Mouse (Mus musculus): Measurements from ENCODE around the gene Rpl7a. TPM values are rescaled to one million over a fixed set of nuclear protein-coding genes. Genes with fewer than 3 reads are reported as not detected.

Gene Rpl7a
- total and polyA plus RNA-seq, 3 experiments, result 1,142 to 3,395 (median 3,077) TPM

- in situ Hi-C loops (cut with MboI; ENCODE audit: low pct_ligation_motif_present, low pct_unique_long_range_greater_than_20kb, low sequenced_read_pairs) (no loop called here), dilution Hi-C loops (cut with MboI; ENCODE audit: extremely low pct_ligation_motif_present, extremely low pct_unique_long_range_greater_than_20kb, low sequenced_read_pairs) (no loop called here)
- Histone ChIP-seq H3K27ac (ENCODE audit: insufficient read depth, low read depth) (peak overlapping the region; percentile 38; the same call in 1 of the 2 replicates), H3K4me3 (replicated peaks in 1 of 3; ENCODE audit: low read depth in 2 of 3, low read length in 2 of 3, poor library complexity in 1 of 3) (peak overlapping the region in 1 of 3 experiments; percentile 14), H3K4me2 (ENCODE audit: insufficient read depth, low read depth, poor library complexity, severe bottlenecking) (peak overlapping the region; percentile 30; the same call in 1 of the 2 replicates), H3K79me2 (replicated peaks; ENCODE audit: control insufficient read depth, extremely low read depth, insufficient read depth, poor library complexity, severe bottlenecking) (peaks cover 66% of the 10 kb centered on the region), H3K9ac (ENCODE audit: insufficient read depth, low read depth) (peak overlapping the region; percentile 96; the same call in 1 of the 2 replicates), H3K27me3 (replicated peaks) (no peaks in the 10 kb centered on the region), H3K36me3 (replicated peaks in 1 of 2; ENCODE audit: control insufficient read depth in 1 of 2, insufficient read depth in 1 of 2, low read length in 1 of 2) (peaks cover 38 to 62% of the 10 kb centered on the region in 2 experiments), H3K4me1 (ENCODE audit: control insufficient read depth in 1 of 2, insufficient read depth in 2 of 2) (peaks cover 21 to 59% of the 10 kb centered on the region in 2 experiments), H3K9me3 (replicated peaks; ENCODE audit: low read length) (no peaks in the 10 kb centered on the region)
- peak; percentile 80 for DNase-seq (ENCODE audit: extremely low read depth)
- no peak for TF ChIP-seq EP300 (IDR thresholded peaks at IDR 0.05; ENCODE audit: low read length)
- TF ChIP-seq CHD2 (IDR thresholded peaks at IDR 0.05; ENCODE audit: low read length), result no peak
- peak; percentile 76 for TF ChIP-seq RAD21 (IDR thresholded peaks at IDR 0.05; ENCODE audit: low read depth, low read length)
- TF ChIP-seq NELFE (IDR thresholded peaks at IDR 0.05; ENCODE audit: low read depth, low read length), result no peak
- TF ChIP-seq KAT2A (IDR thresholded peaks at IDR 0.05; ENCODE audit: insufficient replicate concordance, low read length), result no peak
- TF ChIP-seq CTCF (conservative IDR thresholded peaks at IDR 0.05 in 1 of 2, IDR thresholded peaks at IDR 0.05 in 1 of 2; ENCODE audit: low read depth in 2 of 2, low read length in 2 of 2), result peak; percentile 57 to 86
- TF ChIP-seq BHLHE40 (IDR thresholded peaks at IDR 0.05; ENCODE audit: low read depth, low read length), result no peak
- TF ChIP-seq SMC3 (IDR thresholded peaks at IDR 0.05; ENCODE audit: low read depth, low read length), result peak; percentile 59
- TF ChIP-seq UBTF (IDR thresholded peaks at IDR 0.05; ENCODE audit: low read depth, low read length), result no peak
These were observed 19.8 kb downstream of the Rpl7a start for GRCm38 (mm10) chr2:26930390-26930789.

GRCm38 (mm10) chr2:26932473-26933303 lies 22.1 kb downstream of the Rpl7a start:
- no peak for DNase-seq (ENCODE audit: extremely low read depth)
- peak; percentile 74 for TF ChIP-seq SIN3A (IDR thresholded peaks at IDR 0.05; ENCODE audit: low read length)
- no peak for TF ChIP-seq BHLHE40 (IDR thresholded peaks at IDR 0.05; ENCODE audit: low read depth, low read length)
- TF ChIP-seq KAT2A (IDR thresholded peaks at IDR 0.05; ENCODE audit: insufficient replicate concordance, low read length), result 0 out of 2 replicates have a peak, but pooled peaks have one; percentile 24
- TF ChIP-seq TBP (conservative IDR thresholded peaks at IDR 0.05; ENCODE audit: low read depth, low read length), result 0 out of 2 replicates have a peak, but pooled peaks have one; percentile 21
- TF ChIP-seq RAD21 (IDR thresholded peaks at IDR 0.05; ENCODE audit: low read depth, low read length), result no peak
- TF ChIP-seq POLR2AphosphoS2 (IDR thresholded peaks at IDR 0.05; ENCODE audit: low read depth, low read length), result no peak
- TF ChIP-seq USF2 (conservative IDR thresholded peaks at IDR 0.05; ENCODE audit: low read depth, low read length), result no peak
- Histone ChIP-seq H3K4me1 (ENCODE audit: control insufficient read depth in 1 of 2, insufficient read depth in 2 of 2) (peaks cover 22 to 73% of the 10 kb centered on the region in 2 experiments), H3K9me3 (replicated peaks; ENCODE audit: low read length) (no peaks in the 10 kb centered on the region), H3K79me2 (replicated peaks; ENCODE audit: control insufficient read depth, extremely low read depth, insufficient read depth, poor library complexity, severe bottlenecking) (peaks cover 51% of the 10 kb centered on the region), H3K27ac (ENCODE audit: insufficient read depth, low read depth) (peak overlapping the region; percentile 61), H3K36me3 (replicated peaks in 1 of 2; ENCODE audit: control insufficient read depth in 1 of 2, insufficient read depth in 1 of 2, low read length in 1 of 2) (peaks cover 22 to 40% of the 10 kb centered on the region in 2 experiments), H3K27me3 (replicated peaks) (no peaks in the 10 kb centered on the region), H3K9ac (ENCODE audit: insufficient read depth, low read depth) (peak overlapping the region; percentile 96), H3K4me3 (replicated peaks in 1 of 3; ENCODE audit: low read depth in 2 of 3, low read length in 2 of 3, poor library complexity in 1 of 3) (peak overlapping the region; percentile 83 to 94 (median 94)), H3K4me2 (ENCODE audit: insufficient read depth, low read depth, poor library complexity, severe bottlenecking) (peak overlapping the region; percentile 89; the same call in 1 of the 2 replicates)
- in situ Hi-C loops (cut with MboI; ENCODE audit: low pct_ligation_motif_present, low pct_unique_long_range_greater_than_20kb, low sequenced_read_pairs) (no loop called here), dilution Hi-C loops (cut with MboI; ENCODE audit: extremely low pct_ligation_motif_present, extremely low pct_unique_long_range_greater_than_20kb, low sequenced_read_pairs) (no loop called here)
